Mouse (Mus musculus) liver, postnatal 0 days (tissue): ENCODE data around the gene Dcaf12. TPM values are rescaled to one million over a fixed set of nuclear protein-coding genes. Genes with fewer than 3 reads are reported as not detected.

Experiments used
- ATAC-seq: fragments of 200-750 bp; cut with Nextera tagmentation; 2 replicates; pipeline ENCODE4 v1.8.0; 2017; ENCODE audit warnings: mild to moderate bottlenecking, moderate library complexity
- DNase-seq: peaks from one replicate; pipeline ENCODE4 v3.0.0-alpha.2; 2016
- H3K27ac ChIP-seq: fragments of 300-500 bp; sonication (generic); 2 replicates; pipeline ENCODE4 v1.5.1; 2014; ENCODE audit warnings: antibody characterized with exemption, moderate library complexity, mild to moderate bottlenecking, low read depth
- H3K27me3 ChIP-seq: fragments of 300-500 bp; sonication (generic); 2 replicates; pipeline ENCODE4 v1.6.1; 2014; ENCODE audit warnings: low read length, control low read depth, mixed read lengths; ENCODE audit not compliant: insufficient read depth
- H3K36me3 ChIP-seq: fragments of 300-500 bp; sonication (generic); replicated peaks from 2 replicates; pipeline ENCODE4 v1.6.1; 2014; ENCODE audit warnings: mild to moderate bottlenecking, control low read depth, low read length, moderate library complexity, mixed read lengths; ENCODE audit not compliant: insufficient read depth
- H3K4me1 ChIP-seq: fragments of 300-500 bp; sonication (generic); 2 replicates; pipeline ENCODE4 v1.6.1; 2014; ENCODE audit warnings: antibody characterized with exemption, mild to moderate bottlenecking, control low read depth; ENCODE audit not compliant: insufficient read depth
- H3K4me2 ChIP-seq: fragments of 300-500 bp; sonication (generic); 2 replicates; pipeline ENCODE4 v1.6.1; 2014; ENCODE audit warnings: low read depth, mild to moderate bottlenecking, low read length, moderate library complexity, mixed read lengths
- H3K4me3 ChIP-seq: fragments of 300-500 bp; sonication (generic); 2 replicates; pipeline ENCODE4 v1.5.1; 2014; ENCODE audit warnings: low read depth, low read length
- H3K9ac ChIP-seq: fragments of 300-500 bp; sonication (generic); replicated peaks from 2 replicates; pipeline ENCODE4 v1.6.1; 2014; ENCODE audit warnings: mild to moderate bottlenecking, moderate library complexity
- H3K9me3 ChIP-seq: fragments of 300-500 bp; sonication (generic); 2 replicates; pipeline ENCODE4 v1.6.1; 2016; ENCODE audit warnings: mild to moderate bottlenecking, control low read depth, low read length, mixed read lengths
- CTCF ChIP-seq: sonication (generic); IDR thresholded peaks from 2 replicates; pipeline ENCODE4 v1.5.1; 2016; ENCODE audit warnings: antibody characterized with exemption, low read depth
- EP300 ChIP-seq: IDR thresholded peaks from 2 replicates; pipeline ENCODE4 v1.6.1; 2016; ENCODE audit warnings: antibody characterized with exemption, low read depth, mild to moderate bottlenecking
- WGBS: fragments of 180-500 bp; shearing (Covaris S2); extraction: QIAGEN DNeasy Blood & Tissue Kit; methylation state at CpG from one replicate; pipeline ENCODE4 v1.1.7; 2014; ENCODE audit not compliant: insufficient replicate concordance; 5-methylcytosine and 5-hydroxymethylcytosine counted together
- polyA plus RNA-seq: library from polyadenylated mRNA; unstranded; fragments of >200 nt; fragmentation: Nextera tagmentation; extraction: Ambion mirVana; gene quantifications from 2 replicates; pipeline ENCODE4 v1.2.1, GENCODE M21; 2015

The Dcaf12 gene
- polyA plus RNA-seq, 1 experiment from 2014 or later = 39.6 TPM

DNA sequence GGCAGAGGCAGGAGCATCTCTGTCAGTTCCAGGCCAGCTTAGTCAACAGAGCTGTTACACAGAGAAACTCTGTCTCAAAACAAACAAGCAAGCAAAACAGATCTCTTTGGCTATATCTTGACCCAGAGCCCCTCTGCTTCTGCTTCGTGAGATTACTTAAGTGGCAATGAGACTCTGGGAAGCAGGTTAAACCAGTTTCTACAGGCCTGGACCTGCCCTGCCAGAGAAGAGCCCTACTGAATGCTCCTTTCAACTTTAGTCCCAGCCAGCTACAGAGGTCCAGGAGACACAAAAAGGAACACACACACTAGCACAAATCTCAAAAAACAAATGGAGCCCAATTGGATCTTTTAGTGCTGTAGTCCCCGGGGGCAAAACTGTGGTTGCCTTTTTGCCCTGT lies 30.6 kb downstream of the Dcaf12 start:
- Histone ChIP-seq H3K27ac (no peak overlapping the region), H3K36me3 (no peaks in the 10 kb centered on the region), H3K4me3 (no peak overlapping the region), H3K9ac (no peak overlapping the region), H3K27me3 (no peaks in the 10 kb centered on the region), H3K4me1 (no peaks in the 10 kb centered on the region), H3K4me2 (no peak overlapping the region), H3K9me3 (no peaks in the 10 kb centered on the region)
- TF ChIP-seq CTCF = no peak
- TF ChIP-seq EP300 = no peak
- DNase-seq = no peak
- ATAC-seq = no peak
- WGBS = 75% methylated on average over 2 of the region's 2 CpGs

DNA sequence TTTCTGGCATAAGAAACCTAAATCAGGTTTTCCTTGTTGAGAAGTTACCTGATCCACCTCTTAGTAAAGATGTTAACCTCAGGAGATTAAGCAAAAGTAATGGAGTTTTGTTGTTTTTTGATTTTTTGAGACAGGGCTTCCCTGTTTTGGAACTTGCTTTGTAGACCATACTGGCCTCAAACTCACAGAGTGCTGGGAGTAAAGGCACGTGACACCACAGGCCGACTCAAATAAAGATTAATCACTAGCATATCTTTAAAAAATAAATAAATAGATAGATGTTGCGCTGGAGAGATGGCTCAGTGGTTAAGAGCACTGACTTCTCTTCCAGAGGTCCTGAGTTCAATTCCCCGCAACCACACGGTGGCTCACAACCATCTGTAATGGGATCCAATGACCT lies 38.8 kb downstream of the Dcaf12 start:
- no peak for DNase-seq
- Histone ChIP-seq H3K4me2 (peak overlapping the region; percentile 98), H3K9ac (peak overlapping the region; percentile 95), H3K4me3 (peak overlapping the region; percentile 96), H3K9me3 (no peaks in the 10 kb centered on the region), H3K27ac (peak overlapping the region; percentile 96), H3K4me1 (peaks cover 28% of the 10 kb centered on the region), H3K27me3 (no peaks in the 10 kb centered on the region), H3K36me3 (0 out of 2 replicates have a peak, but pooled peaks cover 3% of the 10 kb centered on the region)
- no peak for ATAC-seq
- no peak for TF ChIP-seq EP300
- no peak for TF ChIP-seq CTCF
- WGBS = 67% methylated on average over 5 of the region's 5 CpGs

DNA sequence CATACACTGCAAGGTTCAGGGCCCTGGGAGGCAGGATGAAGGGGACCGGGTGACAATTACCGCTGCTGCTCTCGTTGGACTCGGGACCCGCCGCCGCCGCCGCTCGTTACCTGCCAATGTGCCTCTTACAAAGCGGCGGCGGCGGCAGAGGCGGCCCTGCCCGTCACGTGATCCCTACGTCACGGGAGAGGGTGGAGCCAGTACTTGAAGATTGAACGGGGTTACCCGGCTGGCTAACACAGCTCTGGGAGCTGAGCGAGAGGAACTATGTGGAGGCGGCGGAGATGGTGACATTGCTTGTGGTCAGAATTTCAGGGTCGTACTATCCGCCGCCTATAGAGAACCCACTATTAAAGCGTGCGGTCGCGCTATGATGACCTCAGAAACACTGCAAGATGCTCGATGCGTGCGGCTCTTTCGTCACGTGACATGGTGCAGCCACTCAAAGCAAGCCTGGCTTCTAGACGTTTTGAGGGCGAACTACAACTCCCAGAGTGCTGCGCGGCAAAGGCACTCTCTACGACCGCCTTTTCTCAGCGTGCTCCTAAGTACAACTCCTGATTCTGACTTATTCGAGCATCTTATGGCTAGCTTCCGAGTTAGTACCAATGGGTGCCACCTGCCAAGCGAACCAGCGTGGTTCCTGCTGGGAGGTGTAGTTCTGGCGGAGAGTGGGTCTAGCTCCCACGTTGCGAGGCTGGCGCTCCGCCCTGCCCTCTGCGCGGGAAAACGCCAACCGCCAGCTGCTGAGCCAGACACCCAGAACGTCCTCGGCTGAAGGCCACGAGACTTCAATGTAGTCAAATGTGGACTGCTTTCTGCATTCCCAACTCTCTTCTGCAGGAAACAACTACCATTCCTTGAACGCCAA lies 39.5 kb downstream of the Dcaf12 start, which contains the start of gene Ubap2:
Ubap2 (minus strand) TSS at position 165 of the 871 bp plus-strand sequence.
- no peak for TF ChIP-seq CTCF
- TF ChIP-seq EP300 = no peak; the same call in 1 of the 2 replicates
- Histone ChIP-seq H3K36me3 (peaks cover 9% of the 10 kb centered on the region; the same call in 1 of the 2 replicates), H3K27ac (peak within 1 kb of the TSS; percentile 96), H3K9ac (peak within 1 kb of the TSS; percentile 95), H3K4me2 (peak within 1 kb of the TSS; percentile 98), H3K4me1 (peaks cover 28% of the 10 kb centered on the region), H3K4me3 (peak within 1 kb of the TSS; percentile 96), H3K9me3 (no peaks in the 10 kb centered on the region), H3K27me3 (no peaks in the 10 kb centered on the region)
- ATAC-seq = peak; percentile 97
- peak; percentile 97 for DNase-seq
- under 1% methylated on average over 60 of the region's 60 CpGs for WGBS

DNA sequence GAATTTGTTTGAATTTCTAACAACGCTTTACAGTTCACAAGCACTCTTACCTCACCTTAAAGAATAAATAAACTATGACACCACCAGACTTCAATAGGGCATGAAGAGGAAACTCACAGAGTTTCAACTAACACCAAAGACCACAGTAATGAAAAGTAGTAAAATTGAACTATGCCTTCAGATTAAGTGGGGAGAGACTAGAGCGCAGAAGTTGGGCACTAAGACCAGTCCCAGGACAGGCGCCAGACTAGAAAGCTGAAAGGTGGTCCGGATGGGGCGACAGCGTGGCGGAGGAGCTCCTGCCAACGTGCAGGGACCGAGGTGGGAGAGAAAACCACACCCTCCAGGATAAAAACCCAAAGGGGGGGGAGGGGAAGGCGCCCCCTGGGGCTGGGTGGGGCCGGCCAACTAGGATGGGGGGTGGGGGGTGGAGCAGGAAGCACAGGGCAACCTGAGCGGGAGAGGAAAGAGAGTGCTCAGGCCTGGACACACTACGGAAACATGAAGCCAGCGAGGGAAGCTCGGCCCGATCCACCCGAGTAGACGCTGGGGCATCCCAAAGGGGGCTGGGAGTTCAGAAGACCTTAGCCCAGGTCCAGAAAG lies 40.2 kb downstream of the Dcaf12 start:
- WGBS = 2% methylated on average over 18 of the region's 18 CpGs

DNA sequence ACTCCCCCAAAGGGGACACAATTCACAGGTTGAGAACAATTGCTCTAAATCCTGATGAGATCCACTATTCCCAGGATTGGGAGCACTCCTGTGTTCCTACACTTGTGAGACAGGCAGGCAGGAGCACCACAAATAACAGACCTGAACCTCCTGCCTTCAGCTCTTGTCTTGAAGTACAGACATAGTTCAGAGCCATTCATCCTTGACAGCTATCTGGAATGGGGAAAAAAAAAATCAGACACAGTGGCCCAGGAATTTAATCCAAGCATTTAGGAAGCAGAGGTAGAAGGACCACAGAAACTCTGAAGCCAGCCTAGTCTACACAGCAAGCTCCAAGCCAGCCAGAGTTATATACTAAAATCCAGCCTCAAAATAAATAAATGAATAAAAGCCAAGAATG lies 46.6 kb downstream of the Dcaf12 start:
- Histone ChIP-seq H3K4me3 (no peak overlapping the region), H3K9ac (no peak overlapping the region), H3K9me3 (no peaks in the 10 kb centered on the region), H3K4me1 (peaks cover 15% of the 10 kb centered on the region), H3K27me3 (no peaks in the 10 kb centered on the region), H3K36me3 (peaks cover 20% of the 10 kb centered on the region), H3K4me2 (no peak overlapping the region), H3K27ac (no peak overlapping the region)
- ATAC-seq (no peak), DNase-seq (no peak)
- no peak for TF ChIP-seq CTCF

More for the DNA sequence above, 40.2 kb downstream of the Dcaf12 start:
- H3K4me3 ChIP-seq = peak overlapping the region; percentile 96
- H3K27ac ChIP-seq = peak overlapping the region; percentile 96
- DNase-seq = no peak
- H3K4me2 ChIP-seq = peak overlapping the region; percentile 98
- no peaks in the 10 kb centered on the region for H3K27me3 ChIP-seq
- peak overlapping the region; percentile 95 for H3K9ac ChIP-seq
- H3K36me3 ChIP-seq = peaks cover 11% of the 10 kb centered on the region; the same call in 1 of the 2 replicates
- no peak for TF ChIP-seq CTCF
- no peak for TF ChIP-seq EP300
- H3K9me3 ChIP-seq = no peaks in the 10 kb centered on the region
- H3K4me1 ChIP-seq = peaks cover 28% of the 10 kb centered on the region
- ATAC-seq = peak; percentile 56

DNA sequence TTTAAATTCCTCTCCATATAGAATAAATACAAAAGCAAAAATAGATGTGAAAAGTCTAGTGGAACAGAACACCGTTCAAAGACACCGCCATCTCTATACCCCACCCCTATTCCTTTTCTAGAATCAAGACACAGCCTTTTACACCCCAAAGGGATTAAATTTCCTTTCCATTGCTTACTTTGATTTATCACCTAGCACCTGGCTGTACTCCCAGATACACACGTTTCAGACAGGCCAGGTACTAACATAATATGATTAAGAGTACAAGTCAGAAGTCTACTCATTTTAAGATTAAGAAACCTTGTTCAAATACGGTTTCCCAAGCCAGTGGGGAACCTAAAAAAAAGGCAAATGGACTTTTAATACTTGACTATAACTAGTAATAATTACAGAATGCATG lies 48.3 kb downstream of the Dcaf12 start:
- WGBS = 79% methylated on average over 4 of the region's 4 CpGs
- no peak for TF ChIP-seq EP300
- no peak for TF ChIP-seq CTCF
- Histone ChIP-seq H3K27me3 (no peaks in the 10 kb centered on the region), H3K4me3 (no peak overlapping the region), H3K36me3 (peaks cover 20% of the 10 kb centered on the region), H3K4me2 (no peak overlapping the region), H3K9me3 (no peaks in the 10 kb centered on the region), H3K9ac (no peak overlapping the region), H3K4me1 (no peaks in the 10 kb centered on the region), H3K27ac (no peak overlapping the region)
- DNase-seq = no peak
- no peak for ATAC-seq
